Mouse (Mus musculus) kidney, adult 2 months (tissue): ENCODE measurements around the gene Kcnj4.

Experiments
- CTCF ChIP-seq: fragments of 200-500 bp; conservative IDR thresholded peaks from 2 replicates; pipeline ENCODE4 v1.5.1; 2011; ENCODE audit warnings: low read depth, mild to moderate bottlenecking, control low read depth, low read length, moderate library complexity, mixed read lengths; ENCODE audit not compliant: insufficient read depth, insufficient read length
- POLR2A ChIP-seq: fragments of 200-500 bp; IDR thresholded peaks from one replicate; pipeline ENCODE4 v1.6.1; 2011; ENCODE audit warnings: low read depth, low read length, control low read depth

DNA sequence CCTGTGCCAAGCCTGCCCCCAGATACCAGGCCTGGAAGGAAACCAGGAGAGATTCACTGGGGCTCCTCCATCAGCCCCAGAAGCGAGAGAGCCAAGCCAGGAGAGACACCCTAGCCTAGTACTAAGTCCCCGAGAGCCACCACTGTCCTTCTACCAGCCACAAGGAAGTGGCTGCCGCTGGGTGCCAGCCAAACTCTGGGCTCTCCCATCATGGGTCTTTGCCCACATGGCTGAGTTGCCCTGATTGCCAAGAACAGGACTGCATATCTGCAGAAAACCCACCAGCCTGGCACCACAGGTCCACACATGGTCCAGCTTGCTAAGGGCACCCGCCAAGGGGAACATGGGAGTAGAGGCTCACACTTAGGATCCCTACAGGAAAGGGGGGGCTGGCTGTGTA lies 64.8 kb downstream of the Kcnj4 start:
- TF ChIP-seq CTCF (no peak), POLR2A (no peak)
